Mouse (Mus musculus) MEL-GATA-1-ER (cell line): Measurements from ENCODE around the gene Pdgfd.

Experiments used
- DNase-seq: peaks from one replicate; pipeline ENCODE4 v3.0.0-alpha.2; 2012; ENCODE audit warnings: low read depth; ENCODE audit errors: extremely low read depth

Gene Pdgfd

GRCm38 (mm10) chr9:6305847-6306246, 137.5 kb downstream of the Pdgfd start:
- DNase-seq: no peak

DNA sequence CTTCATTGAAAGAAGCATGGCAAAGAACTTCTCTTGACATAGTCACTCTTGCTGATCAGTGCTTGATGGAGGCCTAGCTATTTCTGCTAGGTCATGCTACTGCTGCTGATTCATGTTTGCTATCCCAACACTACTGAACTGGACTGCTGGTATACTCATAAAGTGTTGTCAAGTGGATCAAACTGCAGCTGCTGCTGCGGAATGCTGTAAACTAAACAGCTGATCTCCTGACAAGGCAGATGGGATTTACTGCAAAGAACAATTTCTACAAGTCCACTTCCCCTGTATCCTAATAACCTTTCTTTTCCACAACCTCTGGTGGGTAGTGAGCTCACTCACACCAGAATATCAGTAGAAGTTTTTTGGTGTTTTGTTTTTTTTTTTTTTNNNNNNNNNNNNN, 148.7 kb downstream of the Pdgfd start:
- DNase-seq: no peak

DNA sequence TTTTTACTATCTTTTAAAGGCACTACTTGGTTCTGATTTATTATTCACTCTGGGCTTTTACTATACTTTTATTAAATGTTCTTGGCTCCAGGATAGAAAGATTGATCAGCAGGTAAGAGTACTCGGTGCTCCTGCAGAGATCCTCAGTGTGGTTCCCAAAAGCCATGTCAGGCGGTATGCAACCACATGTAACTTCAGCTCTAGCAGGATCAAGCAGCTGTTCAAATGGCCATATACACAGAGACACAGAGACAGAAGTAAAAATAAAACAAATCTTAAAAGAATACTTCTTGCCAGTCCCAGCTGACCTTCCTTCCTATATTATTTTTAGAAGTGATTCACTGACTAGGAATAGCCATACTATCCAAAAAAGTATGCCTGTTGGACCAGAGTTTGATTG, 157.0 kb downstream of the Pdgfd start:
- no peak for DNase-seq

DNA sequence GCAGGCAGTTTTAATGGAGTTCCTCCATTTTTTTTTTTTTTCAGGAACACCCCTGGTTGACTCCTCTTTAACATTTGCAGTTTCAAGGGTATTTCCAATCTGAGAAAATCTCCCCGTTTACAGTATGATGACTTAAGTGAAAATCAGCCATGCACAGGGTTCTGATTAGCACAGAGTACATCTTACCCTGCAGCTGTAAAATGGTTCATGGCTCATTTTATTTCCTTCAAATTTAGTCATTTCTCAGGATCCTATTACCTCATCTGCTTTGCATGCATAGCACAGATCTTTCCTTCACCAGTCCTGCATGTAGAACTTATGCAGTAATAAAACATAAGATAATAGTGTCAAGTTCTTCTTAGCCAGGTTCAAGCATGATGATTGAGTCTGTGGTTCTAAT, 165.1 kb downstream of the Pdgfd start:
- DNase-seq: no peak

DNA sequence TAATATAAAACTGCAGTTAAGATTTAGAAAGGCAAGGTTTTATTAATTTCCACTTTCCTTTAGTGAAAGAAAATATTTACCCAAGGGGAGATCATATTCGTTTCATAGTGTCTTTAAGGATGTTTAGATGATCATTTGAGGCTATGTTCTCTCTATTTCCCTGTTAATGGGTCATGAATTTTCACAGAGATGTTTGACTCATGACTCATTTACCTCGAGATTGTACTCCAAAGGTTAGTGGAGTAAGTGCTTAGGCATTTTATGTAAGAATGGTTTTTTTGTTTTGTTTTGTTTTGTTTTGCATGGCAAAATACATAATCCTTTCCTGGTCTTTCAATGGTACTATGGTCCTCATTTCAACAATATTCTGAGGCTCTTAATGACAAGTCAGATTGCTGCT, 167.9 kb downstream of the Pdgfd start:
- no peak for DNase-seq

GRCm38 (mm10) chr9:6337891-6338290, 169.5 kb downstream of the Pdgfd start:
- DNase-seq: no peak

GRCm38 (mm10) chr9:6338344-6338743, 170.0 kb downstream of the Pdgfd start:
- no peak for DNase-seq

- no peak for DNase-seq
Measured at GRCm38 (mm10) chr9:6339394-6339793, 171.0 kb downstream of the Pdgfd start.

DNA sequence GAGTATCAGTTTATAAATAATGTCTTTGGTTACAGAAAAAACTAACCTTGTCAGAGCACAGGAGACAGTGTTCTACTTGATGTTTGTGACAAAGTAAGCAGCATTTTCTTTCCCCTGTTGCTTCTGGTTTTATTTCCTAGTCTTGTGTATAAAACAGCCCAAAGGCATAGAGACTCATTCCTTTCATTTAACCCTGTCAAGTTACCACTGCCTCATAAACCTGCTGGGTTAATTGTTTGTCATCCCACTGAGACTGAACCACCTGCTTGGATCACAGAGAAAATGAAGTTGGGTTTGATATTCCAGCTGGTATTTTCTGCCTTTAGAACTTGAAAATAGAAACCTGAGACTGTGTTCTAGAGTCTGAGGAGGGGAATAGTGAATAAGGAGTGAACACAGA, 172.4 kb downstream of the Pdgfd start:
- DNase-seq: no peak

- DNase-seq: no peak
Measured at GRCm38 (mm10) chr9:6342854-6343253, 174.5 kb downstream of the Pdgfd start.

DNA sequence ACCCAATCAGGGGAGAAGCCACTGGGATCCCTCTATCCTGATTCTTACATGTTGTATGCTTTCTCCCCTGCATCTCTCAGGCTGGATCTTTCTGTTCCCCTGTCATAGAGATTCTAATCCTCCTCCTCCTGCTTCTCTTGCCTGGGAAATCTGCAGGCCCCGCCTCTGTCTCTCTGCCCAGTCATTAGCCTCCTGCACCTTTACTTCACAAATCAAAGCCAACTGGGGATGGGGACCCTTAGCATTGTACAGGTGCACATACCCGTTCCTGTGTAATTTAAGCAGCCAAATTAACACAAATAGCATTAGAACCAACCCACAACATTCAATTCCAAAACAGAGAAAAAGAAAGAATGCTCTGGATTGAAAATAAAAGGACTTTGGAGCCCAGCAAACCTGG, 176.1 kb downstream of the Pdgfd start:
- DNase-seq: no peak

- no peak for DNase-seq
Measured at GRCm38 (mm10) chr9:6344924-6345323, 176.5 kb downstream of the Pdgfd start.

DNA sequence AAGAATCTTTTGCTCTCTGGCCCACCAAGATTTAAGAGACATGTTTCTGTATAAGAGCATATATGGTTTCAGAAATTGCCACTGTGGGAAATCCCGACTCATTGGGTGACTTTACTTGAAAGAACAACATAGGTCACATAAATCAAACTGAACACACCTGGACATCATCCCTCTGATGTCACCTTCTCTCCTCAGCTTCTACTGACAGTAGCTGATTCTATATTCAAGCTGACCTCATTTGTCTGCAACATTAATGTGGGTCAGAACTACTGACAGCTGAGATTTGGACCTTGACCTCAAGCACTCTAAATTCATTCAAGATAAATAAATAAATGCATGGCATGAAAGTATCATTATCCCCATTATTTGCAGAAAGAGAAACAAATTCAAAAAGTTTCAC, 177.0 kb downstream of the Pdgfd start:
- DNase-seq: no peak

DNA sequence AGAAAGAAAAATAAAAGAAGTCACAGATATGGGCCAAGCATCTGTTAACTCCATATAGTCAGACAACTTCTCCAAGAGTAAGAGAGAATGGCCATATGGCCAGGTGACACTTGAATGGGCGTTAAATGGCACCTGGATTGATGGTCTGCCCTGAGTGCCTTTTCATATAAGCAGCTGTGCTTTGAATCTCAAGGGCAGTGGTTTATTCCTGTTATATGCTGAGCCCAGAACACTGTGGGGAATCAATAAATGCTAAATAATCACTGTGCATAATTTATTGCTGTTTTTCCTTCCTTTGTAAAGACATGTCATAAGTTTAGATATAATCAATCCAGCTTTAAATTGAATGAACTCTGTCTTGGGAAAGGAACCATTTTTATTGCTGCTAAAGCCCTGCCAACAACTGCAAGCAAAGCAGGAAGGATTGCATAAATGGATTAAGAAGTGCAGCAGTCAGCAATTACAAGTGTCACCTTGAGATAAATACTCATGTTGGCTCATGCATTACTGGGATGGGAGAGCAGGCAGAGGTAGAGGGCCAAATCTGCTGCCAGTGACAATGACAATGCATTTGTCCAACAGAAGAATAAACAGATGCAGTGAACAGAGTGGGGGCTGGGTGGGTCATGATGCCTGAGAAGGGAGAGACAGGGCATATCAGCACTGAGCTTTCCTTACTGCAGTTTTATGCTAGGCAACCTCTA, 185.0 kb downstream of the Pdgfd start:
- no peak for DNase-seq

DNA sequence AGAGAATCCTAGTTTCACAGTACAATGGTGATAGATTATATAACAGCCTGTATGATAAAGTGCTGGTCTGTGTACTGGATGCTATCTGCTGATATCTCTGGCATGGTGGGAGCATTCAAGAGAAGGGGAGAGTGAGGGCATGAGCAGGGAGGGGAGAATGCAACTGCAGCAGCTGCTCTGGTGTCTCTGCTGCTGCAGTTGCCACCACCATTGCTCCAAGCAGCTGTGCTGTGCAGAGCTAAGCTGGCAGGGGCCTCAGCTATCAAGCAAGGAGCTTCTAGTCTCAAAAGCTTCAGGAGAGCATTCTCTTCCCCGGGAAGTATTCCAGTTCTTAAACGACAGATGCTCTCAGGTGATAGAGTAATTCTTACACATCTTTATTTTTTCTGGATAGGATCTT, 192.4 kb downstream of the Pdgfd start:
- DNase-seq: no peak

DNA sequence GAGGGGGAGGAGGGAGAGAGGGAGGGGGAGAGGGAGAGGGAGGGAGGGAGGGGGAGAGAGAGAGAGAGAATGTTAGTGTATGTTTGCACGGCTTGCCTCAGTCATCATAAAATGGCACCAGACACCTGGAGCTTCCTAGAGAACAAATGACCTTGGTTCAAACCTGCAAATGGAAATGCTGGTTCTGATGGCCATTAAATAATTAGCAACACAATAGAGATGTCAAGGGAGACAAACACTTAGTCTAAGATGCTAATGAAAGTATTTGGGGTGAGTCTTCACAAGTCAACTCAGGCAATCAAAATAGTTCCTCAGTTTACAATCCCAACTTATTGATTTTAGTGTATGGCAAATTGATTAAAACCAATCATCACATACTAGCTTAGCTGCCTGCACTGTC, 198.2 kb downstream of the Pdgfd start:
- no peak for DNase-seq

- no peak for DNase-seq
Measured at GRCm38 (mm10) chr9:6401764-6402163, 233.4 kb downstream of the Pdgfd start.

DNA sequence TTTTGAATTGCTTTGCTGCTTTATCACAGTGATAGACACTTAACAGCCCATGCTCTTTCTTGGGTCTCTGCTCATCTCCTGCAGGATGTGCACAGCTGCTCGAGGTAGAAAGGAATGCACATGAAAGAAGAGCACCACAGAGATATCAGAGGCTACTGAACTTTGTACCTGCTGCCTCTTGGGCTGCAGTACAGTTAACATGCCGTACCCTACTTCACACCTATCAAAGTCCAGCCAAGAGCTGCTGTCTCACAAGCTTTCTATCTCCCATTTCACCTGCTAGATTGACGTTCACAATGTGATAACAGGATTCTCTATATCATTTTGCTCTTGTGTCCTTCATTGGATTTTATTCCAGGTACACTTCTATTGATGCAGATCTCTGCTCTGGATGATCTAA, 238.2 kb downstream of the Pdgfd start:
- DNase-seq: no peak

- no peak for DNase-seq
Measured at GRCm38 (mm10) chr9:6407972-6408371, 239.6 kb downstream of the Pdgfd start.

GRCm38 (mm10) chr9:6424606-6425005, 256.2 kb downstream of the Pdgfd start:
- no peak for DNase-seq
